Mouse (Mus musculus): ENCODE measurements around the gene Tssk3.

Gene Tssk3

DNA sequence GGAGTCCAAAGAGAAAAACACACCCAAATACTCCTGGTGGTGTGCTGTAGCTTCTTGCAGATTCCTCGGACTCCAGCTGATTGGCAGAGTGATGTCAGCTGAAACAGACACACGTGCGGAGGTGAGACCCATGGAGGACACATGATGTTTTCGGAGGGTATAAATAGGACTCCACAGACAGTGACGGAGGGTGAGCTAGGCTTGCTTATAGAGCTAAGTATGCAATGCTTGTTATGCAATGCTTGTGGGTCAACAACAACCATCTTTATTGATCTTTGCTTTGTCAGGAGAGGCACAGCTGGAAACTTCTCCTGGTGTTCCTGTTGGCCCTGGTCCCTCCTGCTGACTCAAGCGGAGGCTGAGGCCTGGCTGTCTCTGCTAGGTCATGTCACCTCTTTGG lies 42.1 kb downstream of the Tssk3 start:
- no peak for DNase-seq (ENCODE audit: low spot score)

DNA sequence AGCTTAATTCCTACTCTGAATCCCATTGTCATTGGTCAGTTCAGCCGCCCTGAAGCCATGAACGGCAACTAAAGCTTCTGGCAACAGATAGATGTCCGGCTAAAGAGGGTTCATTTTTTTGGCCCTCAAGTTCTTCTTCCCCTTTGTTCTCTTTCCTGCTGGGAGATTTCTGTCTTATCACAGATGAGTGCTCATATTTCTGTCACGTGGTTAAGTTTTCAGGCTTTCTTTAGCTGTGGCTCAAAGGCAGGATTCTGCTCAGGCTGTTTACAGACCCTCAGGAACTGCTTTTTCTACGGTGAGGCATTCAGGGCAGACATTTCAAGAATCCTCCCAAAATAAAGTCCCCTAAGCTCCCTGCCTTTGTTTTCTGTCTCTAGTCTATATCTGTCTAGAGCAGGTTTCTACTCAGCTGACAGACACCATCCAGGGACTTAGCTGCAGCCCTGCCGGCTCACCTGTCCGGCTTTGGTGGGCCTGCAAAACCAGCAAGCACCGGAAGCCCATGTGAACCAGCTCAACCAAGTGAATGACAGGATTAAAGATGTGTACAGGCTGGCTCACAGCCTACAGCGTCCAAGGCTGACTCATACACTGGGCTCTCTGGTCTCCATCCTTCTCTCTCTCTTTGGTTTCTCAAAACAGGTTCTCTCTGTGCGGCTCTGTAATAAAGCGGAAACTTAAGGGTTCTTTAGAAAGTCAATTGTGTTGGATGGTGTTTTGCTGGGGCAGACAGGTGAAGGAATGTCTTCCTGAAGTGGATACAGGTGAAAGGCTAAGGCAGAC lies 42.9 kb downstream of the Tssk3 start:
- DNase-seq (ENCODE audit: low spot score): no peak

DNA sequence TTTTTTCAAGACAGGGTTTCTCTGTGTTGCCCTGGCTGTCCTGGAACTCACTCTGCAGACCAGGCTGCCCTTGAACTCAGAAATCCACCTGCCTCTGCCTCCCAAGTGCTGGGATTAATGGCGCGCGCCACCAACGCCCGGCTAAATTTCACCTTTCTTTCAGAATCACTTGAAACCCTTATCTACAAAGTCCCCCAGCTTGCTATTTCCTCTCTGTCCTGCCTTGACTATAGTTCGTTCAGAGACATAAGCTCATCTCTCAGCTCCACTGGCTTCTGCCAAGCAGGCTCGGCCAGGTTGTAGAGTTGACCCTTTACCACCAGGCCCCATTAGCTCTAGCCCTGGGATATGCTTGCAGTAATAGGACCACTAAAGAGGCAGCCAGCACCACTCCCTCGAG lies 43.5 kb downstream of the Tssk3 start:
- no peak for DNase-seq (ENCODE audit: low spot score)

DNA sequence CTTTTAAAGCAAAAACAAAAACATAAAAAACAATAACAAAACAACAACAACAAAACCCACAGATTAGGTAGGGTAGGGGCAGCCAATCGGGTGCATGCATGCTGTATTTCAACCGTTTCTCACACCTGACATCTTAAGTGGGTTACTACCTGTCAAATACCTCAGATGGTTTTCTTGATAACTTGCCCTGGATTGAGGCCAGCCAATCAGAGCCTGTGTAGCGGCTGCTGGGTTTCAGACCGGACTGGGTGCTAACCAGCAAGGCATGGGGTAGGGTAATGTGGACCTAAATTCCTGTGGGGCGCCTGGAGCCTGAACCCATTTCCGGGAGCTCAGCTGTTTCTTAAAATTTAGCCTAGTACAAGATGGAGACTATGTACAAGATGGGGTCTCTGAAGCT lies 49.7 kb downstream of the Tssk3 start:
- no peak for DNase-seq (ENCODE audit: low spot score)

DNA sequence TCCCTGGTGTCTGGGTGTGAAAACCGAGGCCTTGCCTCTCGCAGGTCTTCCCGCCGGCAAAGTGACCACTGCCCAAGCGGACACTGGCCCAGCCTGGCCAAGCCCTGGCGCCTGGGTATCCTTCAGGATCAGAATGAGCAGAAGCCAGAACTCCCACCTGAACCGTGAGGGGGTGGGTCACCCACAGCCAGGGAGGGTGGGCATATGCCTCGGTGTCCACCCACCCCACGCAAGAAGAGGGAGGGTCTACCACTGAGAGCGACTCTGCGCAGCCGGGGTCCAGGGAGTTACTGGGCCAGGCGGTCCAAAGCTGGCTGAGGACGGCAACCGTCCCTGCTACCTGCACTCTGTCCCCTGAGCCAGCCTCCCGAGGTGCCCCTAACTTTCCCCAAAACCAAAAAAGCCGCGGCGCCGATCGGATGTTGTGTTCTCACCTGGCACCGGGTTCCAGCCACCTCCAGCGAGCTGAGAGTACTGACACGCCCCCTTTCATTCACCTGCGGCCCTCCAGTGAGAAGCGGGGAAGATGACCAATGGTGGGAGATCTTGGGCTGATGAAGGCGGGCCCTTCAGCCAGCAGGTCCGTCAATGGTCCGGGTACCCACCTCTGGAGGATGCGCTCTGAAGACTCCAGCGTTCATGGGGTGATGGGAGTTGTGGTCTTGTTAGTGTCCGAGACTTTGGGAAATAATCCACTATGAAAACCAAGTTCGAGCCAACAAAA lies 50.3 kb downstream of the Tssk3 start, which contains the start of gene Zbtb8b:
Gene Zbtb8b, minus strand, starts transcription at position 514 of the 724 bp plus-strand sequence.
- peak; percentile 78 for DNase-seq (ENCODE audit: low spot score)
